ENCODE assay signal across 17 mouse cellular contexts in genomic region chr9:86624781-86625180, GRCm38 (mm10). TPM values are rescaled to one million over a fixed set of nuclear protein-coding genes. Genes with fewer than 3 reads are reported as not detected.
A peak's percentile ranks its signal among the peaks of the same experiment; 100 is the strongest.
DNase-seq lines count a peak whose midpoint lies in the region; ATAC-seq and TF ChIP-seq lines count a peak whose summit lies in the region.
"Had no signal": no experiment of that assay in that cellular context is flagged by ENCODE, and none has a peak within 500 bp of the region (broad histone marks: within the 10 kb centered on the region; RNA-seq: fewer than 3 reads in every experiment).

No protein-coding gene starts in this region.

- whole genome bisulfite sequencing in embryonic facial prominence, embryonic 15.5 days: 36% methylated on average over 6 of the region's 6 CpGs
- WGBS in intestine, embryonic 15.5 days: 78% methylated on average over 6 of the region's 6 CpGs

- H3K36me3 ChIP-seq in embryonic facial prominence, embryonic 15.5 days: no peaks in the 10 kb centered on the region
- no peaks in the 10 kb centered on the region for H3K36me3 ChIP-seq in intestine, embryonic 15.5 days
- H3K36me3 ChIP-seq: hindbrain, embryonic 13.5 days; neural tube, embryonic 15.5 days had no signal

- peaks cover 23% of the 10 kb centered on the region for H3K4me1 ChIP-seq in embryonic facial prominence, embryonic 15.5 days
- no peaks in the 10 kb centered on the region for H3K4me1 ChIP-seq in intestine, embryonic 15.5 days (replicated peaks)
- H3K4me1 ChIP-seq: neural tube, embryonic 15.5 days had no signal

- no peak for TF ChIP-seq CTCF in layer of hippocampus, adult 2 months (conservative IDR thresholded peaks at IDR 0.05)
- TF ChIP-seq CTCF in gastrocnemius, adult 2 months (IDR thresholded peaks at IDR 0.05): no peak

- peak in 1 of 2 experiments; percentile 30 for DNase-seq in layer of hippocampus, adult 2 months (ENCODE audit: low spot score in 2 of 2)
- DNase-seq in layer of hippocampus, postnatal 36 days: no peak
- peak; percentile 32 for DNase-seq in 3134 (ENCODE audit: extremely low read depth, insufficient read length, low spot score)
- peak; percentile 26 for DNase-seq in CD4-positive, CD25-positive, alpha-beta regulatory T cell, adult 2 months (ENCODE audit: low read depth, low spot score)
- DNase-seq in gastrocnemius, adult 2 months: no peak
- no peak for DNase-seq in urinary bladder, postnatal 36 days (ENCODE audit: low spot score in 2 of 2)
- DNase-seq: cerebellum, adult 18-20 months; kidney, postnatal 10 days; lung, postnatal 4 days; retina, postnatal 1 day had no signal

- peak; percentile 59; the same call in 1 of the 2 replicates for ATAC-seq in embryonic facial prominence, embryonic 15.5 days (ENCODE audit: insufficient number of reproducible peaks, low FRiP score, low TSS enrichment, low read depth)
- no peak for ATAC-seq in intestine, embryonic 15.5 days
- ATAC-seq: forebrain, embryonic 16.5 days; intestine, postnatal 0 days had no signal

- peak overlapping the region; percentile 74 for H3K27ac ChIP-seq in layer of hippocampus, adult 2 months
- 0 out of 2 replicates have a peak overlapping the region, but pooled peaks have one; percentile 17 for H3K27ac ChIP-seq in embryonic facial prominence, embryonic 15.5 days (replicated peaks)
- H3K27ac ChIP-seq in gastrocnemius, adult 2 months: no peak overlapping the region
- no peak overlapping the region for H3K27ac ChIP-seq in intestine, embryonic 15.5 days
- H3K27ac ChIP-seq: hindbrain, embryonic 13.5 days; neural tube, embryonic 15.5 days had no signal

- no peaks in the 10 kb centered on the region for H3K9me3 ChIP-seq in embryonic facial prominence, embryonic 15.5 days (replicated peaks)
- H3K9me3 ChIP-seq in intestine, embryonic 15.5 days: no peaks in the 10 kb centered on the region
- H3K9me3 ChIP-seq: hindbrain, embryonic 13.5 days; neural tube, embryonic 15.5 days had no signal

- H3K4me2 ChIP-seq in embryonic facial prominence, embryonic 15.5 days (replicated peaks): no peak overlapping the region
- no peak overlapping the region for H3K4me2 ChIP-seq in intestine, embryonic 15.5 days (replicated peaks)
- H3K4me2 ChIP-seq: hindbrain, embryonic 13.5 days; midbrain, embryonic 11.5 days; neural tube, embryonic 15.5 days had no signal

- no peak overlapping the region for H3K4me3 ChIP-seq in layer of hippocampus, adult 2 months
- H3K4me3 ChIP-seq in embryonic facial prominence, embryonic 15.5 days (replicated peaks): no peak overlapping the region
- H3K4me3 ChIP-seq in gastrocnemius, adult 2 months: no peak overlapping the region
- no peak overlapping the region for H3K4me3 ChIP-seq in intestine, embryonic 15.5 days (replicated peaks)
- H3K4me3 ChIP-seq: hindbrain, embryonic 13.5 days; neural tube, embryonic 15.5 days had no signal

- no peaks in the 10 kb centered on the region for H3K27me3 ChIP-seq in embryonic facial prominence, embryonic 15.5 days
- no peaks in the 10 kb centered on the region for H3K27me3 ChIP-seq in intestine, embryonic 15.5 days (replicated peaks)
- H3K27me3 ChIP-seq: hindbrain, embryonic 13.5 days; neural tube, embryonic 15.5 days had no signal

- intact Hi-C loops in gastrocnemius, adult 2 months (cut with DNase I): no loop called here

- no peak overlapping the region for H3K9ac ChIP-seq in embryonic facial prominence, embryonic 15.5 days
- no peak overlapping the region for H3K9ac ChIP-seq in intestine, embryonic 15.5 days
- H3K9ac ChIP-seq: hindbrain, embryonic 13.5 days; neural tube, embryonic 15.5 days had no signal

RNA-seq across cellular contexts. Expression of gene Rwdd2a, which starts 53.0 kb away (rescaled TPM):
- 10 to 100 TPM; 28.2 TPM for total RNA-seq in layer of hippocampus, adult 2 months (2021)
- 10 to 100 TPM; 24.8 to 27.6 TPM for total RNA-seq in layer of hippocampus, postnatal 36 days (2021)
- polyA plus RNA-seq in embryonic facial prominence, embryonic 15.5 days (2015; fragmentation: Nextera tagmentation; extraction: Ambion mirVana): 3.1 and 5.0 TPM in 2 replicates
- total RNA-seq in gastrocnemius, adult 2 months (2021): under 1 TPM; 0.22 to 0.36 TPM
- 2.7 and 2.9 TPM in 2 replicates for polyA plus RNA-seq in intestine, embryonic 15.5 days (2015; fragmentation: Nextera tagmentation; extraction: Ambion mirVana)

RNA-seq across cellular contexts. Expression of gene Pgm3, which starts 53.1 kb away (rescaled TPM):
- 10 to 100 TPM; 14.6 to 15.6 TPM for total RNA-seq in layer of hippocampus, adult 2 months (2021)
- total RNA-seq in layer of hippocampus, postnatal 36 days (2021): 10 to 100 TPM; 16.6 to 16.9 TPM
- polyA plus RNA-seq in embryonic facial prominence, embryonic 15.5 days (2015; fragmentation: Nextera tagmentation; extraction: Ambion mirVana): 34.6 and 35.5 TPM in 2 replicates
- total RNA-seq in gastrocnemius, adult 2 months (2021): 1 to 10 TPM; 3.4 to 5.7 TPM
- polyA plus RNA-seq in intestine, embryonic 15.5 days (2015; fragmentation: Nextera tagmentation; extraction: Ambion mirVana): 40.6 and 42.4 TPM in 2 replicates

Comparison
In these comparisons a context has a peak if more than half of its experiments do, and no peak if none do; other contexts are left out.
1. DNase-seq: peak in 3134 (single experiment) and CD4-positive, CD25-positive, alpha-beta regulatory T cell, adult 2 months (single experiment); none in layer of hippocampus, postnatal 36 days (0 of 2), gastrocnemius, adult 2 months (single experiment) and urinary bladder, postnatal 36 days (0 of 2).
2. H3K27ac ChIP-seq: peak in layer of hippocampus, adult 2 months (single experiment) and embryonic facial prominence, embryonic 15.5 days (single experiment); none in gastrocnemius, adult 2 months (single experiment) and intestine, embryonic 15.5 days (single experiment).
3. RNA of gene Rwdd2a, which starts 53.0 kb away (total RNA-seq): 28.2 TPM in layer of hippocampus, adult 2 months and 24.8 to 27.6 TPM in layer of hippocampus, postnatal 36 days; 0.22 to 0.36 TPM in gastrocnemius, adult 2 months; every median in the first group is over 10 times any median in the second.